Mouse (Mus musculus) midbrain, embryonic 13.5 days (tissue): ENCODE results near the gene Mcoln3. TPM values are rescaled to one million over a fixed set of nuclear protein-coding genes. Genes with fewer than 3 reads are reported as not detected.
A peak's percentile ranks its signal among the peaks of the same experiment; 100 is the strongest.

Source experiments
- ATAC-seq: fragments of 200-750 bp; cut with Nextera tagmentation; 2 replicates; pipeline ENCODE4 v1.8.0; 2017; ENCODE audit warnings: mild to moderate bottlenecking, moderate TSS enrichment, moderate library complexity
- H3K27ac ChIP-seq: fragments of 300-500 bp; sonication (generic); 2 replicates; pipeline ENCODE4 v1.5.1; 2015; ENCODE audit warnings: inconsistent platforms, mild to moderate bottlenecking, moderate library complexity
- H3K27me3 ChIP-seq: fragments of 300-500 bp; sonication (generic); 2 replicates; pipeline ENCODE4 v1.6.1; 2015; ENCODE audit warnings: mild to moderate bottlenecking, inconsistent platforms
- H3K36me3 ChIP-seq: fragments of 300-500 bp; sonication (generic); 2 replicates; pipeline ENCODE4 v1.6.1; 2015; ENCODE audit warnings: mild to moderate bottlenecking, inconsistent platforms
- H3K4me1 ChIP-seq: fragments of 300-500 bp; sonication (generic); replicated peaks from 2 replicates; pipeline ENCODE4 v1.6.1; 2015; ENCODE audit warnings: inconsistent platforms
- H3K4me2 ChIP-seq: fragments of 300-500 bp; sonication (generic); replicated peaks from 2 replicates; pipeline ENCODE4 v1.6.1; 2015; ENCODE audit warnings: moderate library complexity, mild to moderate bottlenecking, inconsistent platforms
- H3K4me3 ChIP-seq: fragments of 300-500 bp; sonication (generic); replicated peaks from 2 replicates; pipeline ENCODE4 v1.5.1; 2015; ENCODE audit warnings: mild to moderate bottlenecking, inconsistent platforms
- H3K9ac ChIP-seq: fragments of 300-500 bp; sonication (generic); replicated peaks from 2 replicates; pipeline ENCODE4 v1.6.1; 2015; ENCODE audit warnings: mild to moderate bottlenecking, inconsistent platforms
- H3K9me3 ChIP-seq: fragments of 300-500 bp; sonication (generic); 2 replicates; pipeline ENCODE4 v1.6.1; 2016; ENCODE audit warnings: mild to moderate bottlenecking, inconsistent platforms
- whole genome bisulfite sequencing: fragments of 180-500 bp; shearing (Covaris S2); methylation state at CpG from one replicate; pipeline ENCODE4 v1.1.7; 2015; 5-methylcytosine and 5-hydroxymethylcytosine counted together
- polyA plus RNA-seq: library from polyadenylated mRNA; unstranded; fragments of >200 nt; fragmentation: Nextera tagmentation; extraction: Ambion mirVana; gene quantifications from 2 replicates; pipeline ENCODE4 v1.2.1, GENCODE M21; 2015

Mcoln3 gene
- polyA plus RNA-seq, 1 experiment from 2014 or later = 0.96 TPM

DNA sequence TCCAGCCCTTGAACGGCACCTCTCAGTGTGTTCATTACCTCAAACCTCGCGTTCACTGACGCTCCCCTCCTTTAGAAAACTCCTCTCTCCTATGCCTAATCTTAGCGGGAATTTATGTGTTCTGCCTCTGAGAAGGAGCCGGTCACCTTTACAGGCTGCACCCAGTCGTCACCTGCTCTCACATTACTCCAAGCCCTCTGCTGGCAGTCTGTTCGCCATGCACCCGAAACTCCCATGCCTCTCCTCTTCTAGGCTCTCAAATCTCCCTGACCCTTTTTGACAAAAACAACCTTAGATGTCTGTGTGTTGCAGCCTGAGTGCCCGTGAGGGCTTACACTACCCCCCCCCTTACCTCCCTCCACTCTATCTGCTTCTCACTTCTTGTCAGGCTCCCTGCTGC, 19.2 kb downstream of the Mcoln3 start:
- Histone ChIP-seq H3K36me3 (no peaks in the 10 kb centered on the region), H3K27me3 (no peaks in the 10 kb centered on the region), H3K4me1 (no peaks in the 10 kb centered on the region), H3K4me2 (no peak overlapping the region), H3K27ac (no peak overlapping the region), H3K9ac (no peak overlapping the region), H3K9me3 (no peaks in the 10 kb centered on the region), H3K4me3 (no peak overlapping the region)
- WGBS = 38% methylated on average over 10 of the region's 10 CpGs
- no peak for ATAC-seq

DNA sequence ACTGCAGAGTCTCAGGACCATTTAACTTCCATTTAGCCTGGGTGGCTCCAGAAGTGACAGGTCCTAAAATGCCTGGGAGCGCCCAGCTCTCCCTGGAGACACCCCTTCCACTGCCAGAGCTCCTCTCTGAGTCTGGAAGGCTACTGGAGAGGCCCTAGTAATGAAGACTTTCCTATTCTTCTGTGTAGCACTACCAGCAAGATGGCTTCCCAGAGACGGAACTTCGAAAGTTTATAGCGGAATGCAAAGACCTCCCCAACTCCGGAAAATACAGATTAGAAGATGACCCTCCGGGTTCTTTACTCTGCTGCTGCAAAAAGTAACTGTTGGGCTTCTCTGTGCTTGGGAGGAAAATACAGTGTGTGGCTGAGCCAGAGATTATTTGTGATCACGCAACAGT, 23.0 kb downstream of the Mcoln3 start:
- no peak overlapping the region for H3K4me2 ChIP-seq
- no peaks in the 10 kb centered on the region for H3K27me3 ChIP-seq
- no peak for ATAC-seq
- no peaks in the 10 kb centered on the region for H3K36me3 ChIP-seq
- 94% methylated on average over 7 of the region's 7 CpGs for WGBS
- no peak overlapping the region for H3K27ac ChIP-seq
- no peak overlapping the region for H3K4me3 ChIP-seq
- no peaks in the 10 kb centered on the region for H3K9me3 ChIP-seq
- no peaks in the 10 kb centered on the region for H3K4me1 ChIP-seq
- H3K9ac ChIP-seq = no peak overlapping the region

GRCm38 (mm10) chr3:146142523-146142922, 25.3 kb downstream of the Mcoln3 start:
- no peaks in the 10 kb centered on the region for H3K4me1 ChIP-seq
- WGBS = 84% methylated on average over 7 of the region's 7 CpGs
- no peaks in the 10 kb centered on the region for H3K9me3 ChIP-seq
- no peak overlapping the region for H3K4me3 ChIP-seq
- H3K27ac ChIP-seq = no peak overlapping the region
- no peak for ATAC-seq
- no peak overlapping the region for H3K9ac ChIP-seq
- H3K36me3 ChIP-seq = no peaks in the 10 kb centered on the region
- no peaks in the 10 kb centered on the region for H3K27me3 ChIP-seq
- H3K4me2 ChIP-seq = no peak overlapping the region

GRCm38 (mm10) chr3:146145501-146145900, 28.3 kb downstream of the Mcoln3 start:
- H3K9ac ChIP-seq = no peak overlapping the region
- WGBS = 50% methylated on average over 5 of the region's 5 CpGs
- H3K4me3 ChIP-seq = no peak overlapping the region
- H3K9me3 ChIP-seq = no peaks in the 10 kb centered on the region
- no peak for ATAC-seq
- H3K27me3 ChIP-seq = peaks cover 18% of the 10 kb centered on the region
- peaks cover 10% of the 10 kb centered on the region for H3K4me1 ChIP-seq
- no peak overlapping the region for H3K4me2 ChIP-seq
- no peak overlapping the region for H3K27ac ChIP-seq
- no peaks in the 10 kb centered on the region for H3K36me3 ChIP-seq

DNA sequence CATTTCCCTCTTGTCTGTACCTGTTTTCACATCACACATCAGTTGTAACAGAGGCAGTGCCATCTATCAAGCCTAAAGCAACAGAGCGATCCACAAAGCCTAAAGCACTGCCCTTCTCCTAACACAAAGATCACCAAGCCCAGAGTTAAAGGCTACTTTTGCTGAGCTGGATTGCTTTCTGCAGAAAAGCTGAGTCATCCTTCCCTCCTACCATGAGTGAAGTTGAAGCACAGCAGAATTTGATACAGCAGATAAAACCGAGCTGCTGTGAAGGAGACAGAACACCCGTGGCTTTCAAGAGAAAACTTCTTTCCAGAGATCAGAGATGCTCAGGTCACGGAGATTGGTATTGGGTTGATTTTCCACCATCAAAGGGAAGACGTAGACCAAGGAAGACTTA, 28.9 kb downstream of the Mcoln3 start:
- 73% methylated on average over 5 of the region's 5 CpGs for WGBS
- Histone ChIP-seq H3K4me2 (no peak overlapping the region), H3K4me3 (no peak overlapping the region), H3K4me1 (peaks cover 13% of the 10 kb centered on the region), H3K27ac (no peak overlapping the region), H3K9ac (no peak overlapping the region), H3K27me3 (peaks cover 25% of the 10 kb centered on the region), H3K9me3 (no peaks in the 10 kb centered on the region), H3K36me3 (no peaks in the 10 kb centered on the region)
- no peak for ATAC-seq

GRCm38 (mm10) chr3:146149156-146150057, 32.2 kb downstream of the Mcoln3 start, which contains the start of gene Mcoln2:
Mcoln2 (plus strand) TSS chr3:146149833.
- H3K27me3 ChIP-seq = peaks cover 45% of the 10 kb centered on the region
- no peak within 1 kb of the TSS for H3K27ac ChIP-seq
- peaks cover 19% of the 10 kb centered on the region for H3K4me1 ChIP-seq
- ATAC-seq = peak; percentile 70; the same call in 1 of the 2 replicates
- peak within 1 kb of the TSS; percentile 59 for H3K9ac ChIP-seq
- H3K36me3 ChIP-seq = no peaks in the 10 kb centered on the region
- H3K9me3 ChIP-seq = no peaks in the 10 kb centered on the region
- H3K4me3 ChIP-seq = peak within 1 kb of the TSS; percentile 44
- peak within 1 kb of the TSS; percentile 86 for H3K4me2 ChIP-seq
- WGBS = 11% methylated on average over 34 of the region's 34 CpGs

- Histone ChIP-seq H3K4me3 (peak overlapping the region; percentile 44), H3K27ac (no peak overlapping the region), H3K27me3 (peaks cover 45% of the 10 kb centered on the region), H3K36me3 (no peaks in the 10 kb centered on the region), H3K9ac (peak overlapping the region; percentile 59), H3K9me3 (no peaks in the 10 kb centered on the region), H3K4me2 (peak overlapping the region; percentile 86), H3K4me1 (peaks cover 19% of the 10 kb centered on the region)
- WGBS = 1% methylated on average over 26 of the region's 26 CpGs
- peak; percentile 65; the same call in 1 of the 2 replicates for ATAC-seq
Measured at GRCm38 (mm10) chr3:146150058-146150400, 32.8 kb downstream of the Mcoln3 start.

- no peak for ATAC-seq
- peaks cover 45% of the 10 kb centered on the region for H3K27me3 ChIP-seq
- peak overlapping the region; percentile 44; the same call in 1 of the 2 replicates for H3K4me3 ChIP-seq
- 34% methylated on average over 11 of the region's 11 CpGs for WGBS
- H3K36me3 ChIP-seq = no peaks in the 10 kb centered on the region
- H3K4me1 ChIP-seq = peaks cover 19% of the 10 kb centered on the region
- no peak overlapping the region for H3K9ac ChIP-seq
- no peak overlapping the region for H3K27ac ChIP-seq
- H3K4me2 ChIP-seq = peak overlapping the region; percentile 86
- no peaks in the 10 kb centered on the region for H3K9me3 ChIP-seq
Measured at GRCm38 (mm10) chr3:146150560-146150959, 33.3 kb downstream of the Mcoln3 start.

GRCm38 (mm10) chr3:146151328-146151727, 34.1 kb downstream of the Mcoln3 start:
- ATAC-seq = no peak

GRCm38 (mm10) chr3:146151755-146152154, 34.5 kb downstream of the Mcoln3 start:
- Histone ChIP-seq H3K27me3 (peaks cover 45% of the 10 kb centered on the region), H3K4me1 (peaks cover 19% of the 10 kb centered on the region), H3K4me3 (no peak overlapping the region), H3K9ac (no peak overlapping the region), H3K27ac (no peak overlapping the region), H3K4me2 (no peak overlapping the region), H3K36me3 (no peaks in the 10 kb centered on the region), H3K9me3 (no peaks in the 10 kb centered on the region)
- no peak for ATAC-seq
- WGBS = 93% methylated on average over 8 of the region's 8 CpGs

More at GRCm38 (mm10) chr3:146151328-146151727, 34.1 kb downstream of the Mcoln3 start:
- Histone ChIP-seq H3K9me3 (no peaks in the 10 kb centered on the region), H3K27ac (no peak overlapping the region), H3K4me3 (no peak overlapping the region), H3K4me1 (peaks cover 19% of the 10 kb centered on the region), H3K9ac (no peak overlapping the region), H3K27me3 (peaks cover 45% of the 10 kb centered on the region), H3K36me3 (no peaks in the 10 kb centered on the region), H3K4me2 (no peak overlapping the region)
- 95% methylated on average over 10 of the region's 10 CpGs for WGBS

GRCm38 (mm10) chr3:146152348-146152747, 35.1 kb downstream of the Mcoln3 start:
- Histone ChIP-seq H3K27ac (no peak overlapping the region), H3K36me3 (no peaks in the 10 kb centered on the region), H3K4me2 (no peak overlapping the region), H3K4me3 (no peak overlapping the region), H3K4me1 (peaks cover 19% of the 10 kb centered on the region), H3K9me3 (no peaks in the 10 kb centered on the region), H3K27me3 (peaks cover 45% of the 10 kb centered on the region), H3K9ac (no peak overlapping the region)
- no peak for ATAC-seq
- WGBS = 89% methylated on average over 8 of the region's 8 CpGs

GRCm38 (mm10) chr3:146152913-146153312, 35.7 kb downstream of the Mcoln3 start:
- Histone ChIP-seq H3K9ac (no peak overlapping the region), H3K4me2 (no peak overlapping the region), H3K4me3 (no peak overlapping the region), H3K27me3 (peaks cover 45% of the 10 kb centered on the region), H3K36me3 (no peaks in the 10 kb centered on the region), H3K9me3 (no peaks in the 10 kb centered on the region), H3K27ac (no peak overlapping the region), H3K4me1 (peaks cover 19% of the 10 kb centered on the region)
- WGBS = 79% methylated on average over 2 of the region's 2 CpGs
- no peak for ATAC-seq
